Mouse (Mus musculus): ENCODE data around the gene Ptms.

- TF ChIP-seq POLR2A (IDR thresholded peaks at IDR 0.05; ENCODE audit: control insufficient read depth, extremely low read depth, insufficient read depth, low read length, poor library complexity) (no peak), CTCF (IDR thresholded peaks at IDR 0.05; ENCODE audit: borderline replicate concordance, control insufficient read depth, extremely low read depth, insufficient read depth, low read length, poor library complexity) (no peak)
Observed at GRCm38 (mm10) chr6:124887986-124888385, 31.9 kb downstream of the Ptms start, which contains the start of gene Cd4.

Data from thymus, adult 2 months (tissue).